Mouse (Mus musculus) lung, postnatal 0 days (tissue): Measurements from ENCODE around the gene Crtc3. TPM values are rescaled to one million over a fixed set of nuclear protein-coding genes. Genes with fewer than 3 reads are reported as not detected.

Experiments used
- ATAC-seq: fragments of 200-750 bp; cut with Nextera tagmentation; 2 replicates; pipeline ENCODE4 v1.8.0; 2017; ENCODE audit warnings: moderate library complexity
- DNase-seq: peaks from one replicate; pipeline ENCODE4 v3.0.0-alpha.2; 2016; ENCODE audit warnings: low spot score
- H3K27ac ChIP-seq: fragments of 300-500 bp; sonication (generic); 2 replicates; pipeline ENCODE4 v1.5.1; 2014; ENCODE audit warnings: antibody characterized with exemption, mild to moderate bottlenecking, low read length, mixed read lengths
- H3K27me3 ChIP-seq: fragments of 300-500 bp; sonication (generic); replicated peaks from 2 replicates; pipeline ENCODE4 v1.6.1; 2014; ENCODE audit warnings: low read length, mixed read lengths; ENCODE audit not compliant: insufficient read depth
- H3K36me3 ChIP-seq: fragments of 300-500 bp; sonication (generic); 2 replicates; pipeline ENCODE4 v1.6.1; 2014; ENCODE audit warnings: low read length, mixed read lengths; ENCODE audit not compliant: insufficient read depth
- H3K4me1 ChIP-seq: fragments of 300-500 bp; sonication (generic); 2 replicates; pipeline ENCODE4 v1.6.1; 2014; ENCODE audit warnings: antibody characterized with exemption, low read depth, low read length, mixed read lengths; ENCODE audit not compliant: insufficient read depth
- H3K4me2 ChIP-seq: fragments of 300-500 bp; sonication (generic); replicated peaks from 2 replicates; pipeline ENCODE4 v1.6.1; 2014; ENCODE audit warnings: low read depth, mild to moderate bottlenecking, low read length, moderate library complexity, mixed read lengths
- H3K4me3 ChIP-seq: fragments of 300-500 bp; sonication (generic); 2 replicates; pipeline ENCODE4 v1.5.1; 2014; ENCODE audit warnings: low read depth, low read length
- H3K9ac ChIP-seq: fragments of 300-500 bp; sonication (generic); replicated peaks from 2 replicates; pipeline ENCODE4 v1.6.1; 2014; ENCODE audit warnings: low read depth, mild to moderate bottlenecking
- H3K9me3 ChIP-seq: fragments of 300-500 bp; sonication (generic); 2 replicates; pipeline ENCODE4 v1.6.1; 2016; ENCODE audit warnings: low read length, mixed read lengths
- CTCF ChIP-seq: IDR thresholded peaks from 2 replicates; pipeline ENCODE4 v1.5.1; 2016; ENCODE audit warnings: antibody characterized with exemption, mild to moderate bottlenecking
- EP300 ChIP-seq: IDR thresholded peaks from 2 replicates; pipeline ENCODE4 v1.6.1; 2016; ENCODE audit warnings: antibody characterized with exemption, mild to moderate bottlenecking, control low read depth
- WGBS: fragments of 180-500 bp; shearing (Covaris S2); extraction: QIAGEN DNeasy Blood & Tissue Kit; methylation state at CpG from one replicate; pipeline ENCODE4 v1.1.7; 2014; 5-methylcytosine and 5-hydroxymethylcytosine counted together
- polyA plus RNA-seq: library from polyadenylated mRNA; unstranded; fragments of >200 nt; fragmentation: Nextera tagmentation; extraction: Ambion mirVana; gene quantifications from 2 replicates; pipeline ENCODE4 v1.2.1, GENCODE M21; 2015

Gene Crtc3
- polyA plus RNA-seq, 1 experiment from 2014 or later = 20.1 TPM

DNA sequence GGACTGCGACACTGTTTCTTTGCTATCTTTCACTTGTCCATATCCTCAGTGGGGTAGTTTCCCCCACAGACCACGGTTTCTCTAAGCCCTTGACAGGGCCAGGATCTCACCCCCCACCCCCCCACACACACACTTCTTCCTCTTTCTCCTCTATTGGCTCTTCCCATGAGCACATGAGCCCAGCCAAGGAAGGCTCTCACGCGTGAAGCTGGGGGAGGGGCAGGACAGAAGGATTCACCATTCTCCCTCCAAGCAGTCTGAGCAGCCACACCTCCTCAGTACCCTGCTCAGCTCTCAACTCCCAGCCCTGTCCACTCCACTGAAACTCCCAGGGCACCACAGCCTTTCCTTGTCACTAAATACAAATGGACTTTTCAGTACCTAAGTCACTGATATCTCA lies 47.2 kb downstream of the Crtc3 start:
- peak; percentile 43 for ATAC-seq
- DNase-seq = no peak
- 0 out of 2 replicates have a peak overlapping the region, but pooled peaks have one; percentile 14 for H3K27ac ChIP-seq

DNA sequence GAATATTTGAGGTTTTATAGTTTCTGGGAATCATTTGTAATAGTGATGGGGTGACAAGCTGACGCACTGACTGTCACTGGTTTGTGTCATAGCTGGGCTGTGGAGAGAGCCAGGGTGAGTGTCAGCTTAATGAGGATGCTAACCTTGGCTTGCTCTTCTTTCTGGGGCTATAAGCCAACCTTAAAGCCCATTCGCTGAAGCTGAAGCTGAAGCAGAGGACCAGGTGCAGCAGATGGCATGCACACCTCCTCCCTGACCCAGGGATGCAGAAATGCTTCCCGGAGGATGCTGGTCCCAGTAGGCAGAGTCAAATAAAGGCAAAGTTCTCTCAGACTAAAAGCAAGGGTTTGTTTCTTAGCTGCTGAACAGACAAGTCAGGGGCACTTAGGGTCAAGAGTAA lies 48.7 kb downstream of the Crtc3 start:
- H3K36me3 ChIP-seq = no peaks in the 10 kb centered on the region
- H3K4me2 ChIP-seq = no peak overlapping the region

More for the DNA sequence above, 47.2 kb downstream of the Crtc3 start:
- H3K4me2 ChIP-seq = no peak overlapping the region
- TF ChIP-seq CTCF = no peak
- TF ChIP-seq EP300 = no peak
- WGBS = 22% methylated on average over 4 of the region's 4 CpGs
- H3K9ac ChIP-seq = no peak overlapping the region
- no peaks in the 10 kb centered on the region for H3K36me3 ChIP-seq
- H3K27me3 ChIP-seq = no peaks in the 10 kb centered on the region
- H3K9me3 ChIP-seq = no peaks in the 10 kb centered on the region
- peaks cover 21% of the 10 kb centered on the region for H3K4me1 ChIP-seq
- no peak overlapping the region for H3K4me3 ChIP-seq

GRCm38 (mm10) chr7:80638460-80638859 lies 50.2 kb downstream of the Crtc3 start:
- WGBS = 57% methylated on average over 10 of the region's 10 CpGs
- H3K27ac ChIP-seq = no peak overlapping the region
- no peak overlapping the region for H3K4me2 ChIP-seq
- H3K9ac ChIP-seq = no peak overlapping the region
- no peak overlapping the region for H3K4me3 ChIP-seq
- H3K4me1 ChIP-seq = peaks cover 30% of the 10 kb centered on the region
- H3K27me3 ChIP-seq = no peaks in the 10 kb centered on the region
- no peaks in the 10 kb centered on the region for H3K9me3 ChIP-seq
- DNase-seq (no peak), ATAC-seq (no peak)
- no peak for TF ChIP-seq EP300
- no peaks in the 10 kb centered on the region for H3K36me3 ChIP-seq

More for the DNA sequence above, 48.7 kb downstream of the Crtc3 start:
- H3K27me3 ChIP-seq = no peaks in the 10 kb centered on the region
- DNase-seq (peak; percentile 34), ATAC-seq (no peak)
- H3K27ac ChIP-seq = no peak overlapping the region
- H3K4me1 ChIP-seq = peaks cover 30% of the 10 kb centered on the region
- H3K9me3 ChIP-seq = no peaks in the 10 kb centered on the region
- TF ChIP-seq CTCF (no peak), EP300 (peak; percentile 2; the same call in 1 of the 2 replicates)
- H3K4me3 ChIP-seq = no peak overlapping the region
- H3K9ac ChIP-seq = no peak overlapping the region
- WGBS = 73% methylated on average over 3 of the region's 3 CpGs

GRCm38 (mm10) chr7:80636953-80637800 lies 51.5 kb downstream of the Crtc3 start:
- Histone ChIP-seq H3K27ac (no peak overlapping the region), H3K4me3 (no peak overlapping the region), H3K4me1 (peaks cover 28% of the 10 kb centered on the region), H3K27me3 (no peaks in the 10 kb centered on the region), H3K4me2 (no peak overlapping the region), H3K36me3 (no peaks in the 10 kb centered on the region), H3K9me3 (no peaks in the 10 kb centered on the region), H3K9ac (no peak overlapping the region)
- 53% methylated on average over 9 of the region's 9 CpGs for WGBS
- no peak for TF ChIP-seq CTCF
- no peak for TF ChIP-seq EP300
- DNase-seq (no peak), ATAC-seq (no peak)

- DNase-seq (no peak), ATAC-seq (no peak)
- Histone ChIP-seq H3K27ac (no peak overlapping the region), H3K4me1 (peaks cover 21% of the 10 kb centered on the region), H3K36me3 (no peaks in the 10 kb centered on the region), H3K4me2 (no peak overlapping the region), H3K4me3 (no peak overlapping the region), H3K9ac (no peak overlapping the region), H3K27me3 (no peaks in the 10 kb centered on the region), H3K9me3 (no peaks in the 10 kb centered on the region)
- TF ChIP-seq EP300 (no peak), CTCF (no peak)
- WGBS = 52% methylated on average over 17 of the region's 17 CpGs
Measured at GRCm38 (mm10) chr7:80636288-80636952, 52.3 kb downstream of the Crtc3 start.

- peak; percentile 55 for ATAC-seq
- Histone ChIP-seq H3K4me1 (peaks cover 20% of the 10 kb centered on the region), H3K9ac (no peak overlapping the region)
Measured at GRCm38 (mm10) chr7:80635866-80636265, 52.8 kb downstream of the Crtc3 start.

More at GRCm38 (mm10) chr7:80635866-80636265, 52.8 kb downstream of the Crtc3 start:
- H3K27ac ChIP-seq = no peak overlapping the region
- TF ChIP-seq CTCF = no peak
- TF ChIP-seq EP300 = no peak
- H3K27me3 ChIP-seq = no peaks in the 10 kb centered on the region
- H3K4me2 ChIP-seq = no peak overlapping the region
- no peaks in the 10 kb centered on the region for H3K9me3 ChIP-seq
- peak; percentile 54 for DNase-seq
- 14% methylated on average over 5 of the region's 5 CpGs for WGBS
- H3K36me3 ChIP-seq = no peaks in the 10 kb centered on the region
- H3K4me3 ChIP-seq = no peak overlapping the region
